Mouse (Mus musculus) brown adipose tissue, adult 24 weeks (tissue): ENCODE measurements around the gene Tmem35b. TPM values are rescaled to one million over a fixed set of nuclear protein-coding genes. Genes with fewer than 3 reads are reported as not detected.
A peak's percentile ranks its signal among the peaks of the same experiment; 100 is the strongest.
"Not testable (repeated sequence)": the region's sequence is repeated elsewhere in the genome, so short reads cannot be mapped to it uniquely, and the experiment has no call there.

Source experiments
- H3K27ac ChIP-seq: fragments of 200-500 bp; replicated peaks from 2 replicates; pipeline ENCODE4 v1.5.1; 2012; ENCODE audit warnings: low read depth, mild to moderate bottlenecking, low read length
- H3K4me1 ChIP-seq: fragments of 200-500 bp; 2 replicates; pipeline ENCODE4 v1.6.1; 2012; ENCODE audit warnings: low read length, mixed read lengths; ENCODE audit not compliant: control insufficient read depth, insufficient read depth, insufficient read length
- H3K4me3 ChIP-seq: fragments of 200-500 bp; 2 replicates; pipeline ENCODE4 v1.5.1; 2012; ENCODE audit warnings: low read depth, mild to moderate bottlenecking, low read length, moderate library complexity; ENCODE audit not compliant: insufficient read depth
- polyA plus RNA-seq: library from polyadenylated mRNA; stranded (reverse); fragments of >200 nt; gene quantifications from 2 replicates; pipeline ENCODE4 v1.2.4, GENCODE M21; 2012; ENCODE audit not compliant: missing spikeins, insufficient read depth, insufficient read length

The Tmem35b gene
- polyA plus RNA-seq: 10.2 and 15.4 TPM in 2 replicates

- H3K27ac ChIP-seq: no peak within 1 kb of the TSS
- no peak within 1 kb of the TSS for H3K4me3 ChIP-seq
- H3K4me1 ChIP-seq: no peaks in the 10 kb centered on the region
These were observed at the start of gene Tmem35b for GRCm38 (mm10) chr4:127123391-127123790. TSS of gene Tmem35b (plus strand) at chr4:127123691.

- no peaks in the 10 kb centered on the region for H3K4me1 ChIP-seq
- no peak overlapping the region for H3K27ac ChIP-seq
These were observed 48.6 kb upstream of the Tmem35b start for GRCm38 (mm10) chr4:127074915-127075314.

GRCm38 (mm10) chr4:127076875-127077548 is 46.5 kb upstream of the Tmem35b start, which contains the start of gene Zmym6:
TSS of gene Zmym6 (plus strand) at chr4:127077383.
- 0 out of 2 replicates have a peak, but pooled peaks cover 2% of the 10 kb centered on the region for H3K4me1 ChIP-seq
- peak within 1 kb of the TSS; percentile 94 for H3K27ac ChIP-seq
- H3K4me3 ChIP-seq: peak within 1 kb of the TSS; percentile 87

More at GRCm38 (mm10) chr4:127074915-127075314, 48.6 kb upstream of the Tmem35b start:
- H3K4me3 ChIP-seq: no peak overlapping the region

GRCm38 (mm10) chr4:127080806-127081205 is 42.7 kb upstream of the Tmem35b start:
- Histone ChIP-seq H3K4me3 (no peak overlapping the region), H3K4me1 (0 out of 2 replicates have a peak, but pooled peaks cover 2% of the 10 kb centered on the region), H3K27ac (no peak overlapping the region)

GRCm38 (mm10) chr4:127083131-127083530 is 40.4 kb upstream of the Tmem35b start:
- no peak overlapping the region for H3K27ac ChIP-seq
- H3K4me1 ChIP-seq: 0 out of 2 replicates have a peak, but pooled peaks cover 2% of the 10 kb centered on the region
- H3K4me3 ChIP-seq: no peak overlapping the region

GRCm38 (mm10) chr4:127085761-127086160 is 37.7 kb upstream of the Tmem35b start:
- Histone ChIP-seq H3K27ac (no peak overlapping the region), H3K4me1 (no peaks in the 10 kb centered on the region), H3K4me3 (no peak overlapping the region)

GRCm38 (mm10) chr4:127091188-127091587 is 32.3 kb upstream of the Tmem35b start:
- Histone ChIP-seq H3K4me3 (no peak overlapping the region), H3K4me1 (no peaks in the 10 kb centered on the region), H3K27ac (no peak overlapping the region)

GRCm38 (mm10) chr4:127095090-127095489 is 28.4 kb upstream of the Tmem35b start:
- Histone ChIP-seq H3K4me3 (no peak overlapping the region), H3K27ac (no peak overlapping the region), H3K4me1 (no peaks in the 10 kb centered on the region)

GRCm38 (mm10) chr4:127099552-127099951 is 23.9 kb upstream of the Tmem35b start:
- H3K27ac ChIP-seq, H3K4me1 ChIP-seq, H3K4me3 ChIP-seq: not testable (repeated sequence)

- H3K27ac ChIP-seq: no peak overlapping the region
- no peaks in the 10 kb centered on the region for H3K4me1 ChIP-seq
- H3K4me3 ChIP-seq: no peak overlapping the region
These were observed 15.9 kb upstream of the Tmem35b start for GRCm38 (mm10) chr4:127107566-127107965.

GRCm38 (mm10) chr4:127110570-127110969 is 12.9 kb upstream of the Tmem35b start:
- no peak overlapping the region for H3K27ac ChIP-seq
- H3K4me1 ChIP-seq: no peaks in the 10 kb centered on the region
- H3K4me3 ChIP-seq: no peak overlapping the region

- no peaks in the 10 kb centered on the region for H3K4me1 ChIP-seq
- H3K27ac ChIP-seq: no peak overlapping the region
- no peak overlapping the region for H3K4me3 ChIP-seq
These were observed 840 bp downstream of the Tmem35b start for GRCm38 (mm10) chr4:127124331-127124730.

GRCm38 (mm10) chr4:127125834-127126463 is 2.5 kb downstream of the Tmem35b start:
- Histone ChIP-seq H3K4me1 (no peaks in the 10 kb centered on the region), H3K27ac (no peak overlapping the region), H3K4me3 (peak overlapping the region; percentile 64)

- H3K4me3 ChIP-seq: no peak overlapping the region
- H3K27ac ChIP-seq: no peak overlapping the region
- H3K4me1 ChIP-seq: no peaks in the 10 kb centered on the region
These were observed 11.2 kb downstream of the Tmem35b start for GRCm38 (mm10) chr4:127134687-127135086.

GRCm38 (mm10) chr4:127137591-127137990 is 14.1 kb downstream of the Tmem35b start:
- H3K4me3 ChIP-seq: no peak overlapping the region
- no peaks in the 10 kb centered on the region for H3K4me1 ChIP-seq
- H3K27ac ChIP-seq: no peak overlapping the region

GRCm38 (mm10) chr4:127138486-127138885 is 15.0 kb downstream of the Tmem35b start:
- H3K4me1 ChIP-seq: no peaks in the 10 kb centered on the region
- no peak overlapping the region for H3K27ac ChIP-seq
- H3K4me3 ChIP-seq: no peak overlapping the region
